Mouse (Mus musculus) CH12.LX (cell line): ENCODE results near the gene Cd200. TPM values are rescaled to one million over a fixed set of nuclear protein-coding genes. Genes with fewer than 3 reads are reported as not detected.

Experiments used
- DNase-seq: peaks from one replicate; pipeline ENCODE4 v3.0.0-alpha.2; 2013; ENCODE audit errors: extremely low read depth
- H3K27ac ChIP-seq: 2 replicates; pipeline ENCODE4 v1.5.1; 2012; ENCODE audit warnings: low read depth, mild to moderate bottlenecking, control low read depth, moderate library complexity; ENCODE audit not compliant: insufficient read depth
- H3K27me3 ChIP-seq: replicated peaks from 2 replicates; pipeline ENCODE3; 2012; ENCODE audit warnings: inconsistent platforms
- H3K36me3 ChIP-seq, 2 experiments: replicated peaks in 1 of 2; 2 replicates each; pipeline versions ENCODE3 to v1.6.1; 2012; ENCODE audit warnings: inconsistent platforms in 1 of 2, low read length in 1 of 2, mild to moderate bottlenecking in 1 of 2, mixed read lengths in 1 of 2, moderate library complexity in 1 of 2; ENCODE audit not compliant: control insufficient read depth in 1 of 2, insufficient read depth in 1 of 2
- H3K4me1 ChIP-seq, 2 experiments: 2 replicates each; pipeline ENCODE4 v1.6.1; 2012; ENCODE audit warnings: inconsistent platforms in 1 of 2, moderate library complexity in 1 of 2; ENCODE audit not compliant: insufficient read depth in 2 of 2, control insufficient read depth in 1 of 2
- H3K4me2 ChIP-seq: 2 replicates; pipeline ENCODE4 v1.6.1; 2012; ENCODE audit warnings: low read depth, mild to moderate bottlenecking, control low read depth; ENCODE audit not compliant: poor library complexity, insufficient read depth, severe bottlenecking
- H3K4me3 ChIP-seq, 3 experiments: fragments of 150-350 bp in 1 of 3; sonication (generic) in 1 of 3; replicated peaks in 1 of 3; 2 replicates each; pipeline versions ENCODE3 to v1.5.1; 2011 to 2012; ENCODE audit warnings: low read depth in 2 of 3, low read length in 2 of 3, mild to moderate bottlenecking in 2 of 3, moderate library complexity in 2 of 3, control low read depth in 1 of 3, improper control_type of control experiment in 1 of 3, inconsistent platforms in 1 of 3, mixed read lengths in 1 of 3; ENCODE audit not compliant: poor library complexity in 1 of 3
- H3K79me2 ChIP-seq: replicated peaks from 2 replicates; pipeline ENCODE4 v1.6.1; 2012; ENCODE audit warnings: mild to moderate bottlenecking, moderate library complexity; ENCODE audit not compliant: control insufficient read depth, poor library complexity, insufficient read depth, severe bottlenecking; ENCODE audit errors: extremely low read depth
- H3K9ac ChIP-seq: 2 replicates; pipeline ENCODE4 v1.6.1; 2012; ENCODE audit warnings: low read depth, mild to moderate bottlenecking, control low read depth, moderate library complexity; ENCODE audit not compliant: insufficient read depth
- H3K9me3 ChIP-seq: replicated peaks from 2 replicates; pipeline ENCODE3; 2012; ENCODE audit warnings: low read length, inconsistent platforms, mixed read lengths
- BHLHE40 ChIP-seq: IDR thresholded peaks from 2 replicates; pipeline ENCODE4 v1.6.1; 2011; ENCODE audit warnings: mild to moderate bottlenecking, low read depth, low read length, improper control_type of control experiment
- CTCF ChIP-seq, 2 experiments: IDR thresholded peaks in 1 of 2; conservative IDR thresholded peaks in 1 of 2; 2 replicates each; pipeline ENCODE4 v1.5.1; 2011 to 2012; ENCODE audit warnings: low read depth in 2 of 2, low read length in 2 of 2, improper control_type of control experiment in 1 of 2, inconsistent platforms in 1 of 2, mild to moderate bottlenecking in 1 of 2, moderate library complexity in 1 of 2
- E2F4 ChIP-seq: IDR thresholded peaks from 2 replicates; pipeline ENCODE4 v1.6.1; 2011; ENCODE audit warnings: low read depth, low read length, improper control_type of control experiment; ENCODE audit not compliant: insufficient replicate concordance
- ELF1 ChIP-seq: IDR thresholded peaks from 2 replicates; pipeline ENCODE4 v1.6.1; 2014; ENCODE audit warnings: low read depth, mild to moderate bottlenecking, inconsistent platforms, low read length, improper control_type of control experiment
- EP300 ChIP-seq: IDR thresholded peaks from 2 replicates; pipeline ENCODE4 v1.6.1; 2011; ENCODE audit warnings: low read length, improper control_type of control experiment
- ETS1 ChIP-seq: conservative IDR thresholded peaks from 2 replicates; pipeline ENCODE4 v1.6.1; 2012; ENCODE audit warnings: low read depth, mild to moderate bottlenecking, inconsistent platforms, low read length, improper control_type of control experiment, moderate library complexity
- HCFC1 ChIP-seq: IDR thresholded peaks from 2 replicates; pipeline ENCODE4 v1.6.1; 2012; ENCODE audit warnings: low read depth, mild to moderate bottlenecking, inconsistent platforms, low read length, improper control_type of control experiment
- IRF4 ChIP-seq: IDR thresholded peaks from 2 replicates; pipeline ENCODE4 v1.6.1; 2014; ENCODE audit warnings: low read depth, mild to moderate bottlenecking, inconsistent platforms, low read length, improper control_type of control experiment
- JUN ChIP-seq: IDR thresholded peaks from 2 replicates; pipeline ENCODE4 v1.6.1; 2011; ENCODE audit warnings: low read depth, mild to moderate bottlenecking, low read length, improper control_type of control experiment, moderate library complexity; ENCODE audit not compliant: insufficient read depth
- KAT2A ChIP-seq: IDR thresholded peaks from 2 replicates; pipeline ENCODE4 v1.6.1; 2012; ENCODE audit warnings: low read length, improper control_type of control experiment, inconsistent platforms; ENCODE audit not compliant: insufficient replicate concordance
- MAFK ChIP-seq: IDR thresholded peaks from 2 replicates; pipeline ENCODE4 v1.6.1; 2011; ENCODE audit warnings: low read length, improper control_type of control experiment; ENCODE audit not compliant: insufficient replicate concordance
- MEF2A ChIP-seq: IDR thresholded peaks from 2 replicates; pipeline ENCODE4 v1.6.1; 2014; ENCODE audit warnings: low read depth, mild to moderate bottlenecking, inconsistent platforms, low read length, improper control_type of control experiment, borderline replicate concordance
- MXI1 ChIP-seq: IDR thresholded peaks from 2 replicates; pipeline ENCODE4 v1.6.1; 2011; ENCODE audit warnings: mild to moderate bottlenecking, low read depth, low read length, improper control_type of control experiment
- MYC ChIP-seq: IDR thresholded peaks from 2 replicates; pipeline ENCODE4 v1.6.1; 2011; ENCODE audit warnings: low read depth, mild to moderate bottlenecking, improper control_type of control experiment, low read length
- NRF1 ChIP-seq: IDR thresholded peaks from 2 replicates; pipeline ENCODE4 v1.6.1; 2014; ENCODE audit warnings: low read depth, mild to moderate bottlenecking, inconsistent platforms, low read length, improper control_type of control experiment, moderate library complexity
- POLR2A ChIP-seq: IDR thresholded peaks from 2 replicates; pipeline ENCODE4 v1.6.1; 2011; ENCODE audit warnings: low read depth, mild to moderate bottlenecking, improper control_type of control experiment, low read length
- RAD21 ChIP-seq: IDR thresholded peaks from 2 replicates; pipeline ENCODE4 v1.6.1; 2011; ENCODE audit warnings: low read depth, mild to moderate bottlenecking, low read length, improper control_type of control experiment, moderate library complexity
- RCOR1 ChIP-seq: conservative IDR thresholded peaks from 2 replicates; pipeline ENCODE4 v1.6.1; 2012; ENCODE audit warnings: low read depth, mild to moderate bottlenecking, inconsistent platforms, low read length, improper control_type of control experiment
- SIN3A ChIP-seq: IDR thresholded peaks from 2 replicates; pipeline ENCODE4 v1.6.1; 2012; ENCODE audit warnings: low read length, improper control_type of control experiment, inconsistent platforms
- UBTF ChIP-seq: IDR thresholded peaks from 2 replicates; pipeline ENCODE4 v1.6.1; 2012; ENCODE audit warnings: low read depth, mild to moderate bottlenecking, inconsistent platforms, low read length, improper control_type of control experiment, moderate library complexity
- USF1 ChIP-seq: IDR thresholded peaks from 2 replicates; pipeline ENCODE4 v1.6.1; 2014; ENCODE audit warnings: low read depth, mild to moderate bottlenecking, inconsistent platforms, low read length, improper control_type of control experiment
- USF2 ChIP-seq: conservative IDR thresholded peaks from 2 replicates; pipeline ENCODE4 v1.6.1; 2011; ENCODE audit warnings: low read depth, low read length, improper control_type of control experiment
- ZMIZ1 ChIP-seq: IDR thresholded peaks from 2 replicates; pipeline ENCODE4 v1.6.1; 2012; ENCODE audit warnings: low read depth, mild to moderate bottlenecking, inconsistent platforms, low read length, improper control_type of control experiment
- ZNF384 ChIP-seq: IDR thresholded peaks from 2 replicates; pipeline ENCODE4 v1.6.1; 2012; ENCODE audit warnings: low read depth, low read length, improper control_type of control experiment, inconsistent platforms
- dilution Hi-C: fragments of 300-500 bp; cut with MboI; formaldehyde crosslinking; loops from 2 replicates; pipeline ENCODE4 v1.14.3; 2020; ENCODE audit warnings: low sequenced_read_pairs; ENCODE audit not compliant: extremely low pct_unique_long_range_greater_than_20kb, extremely low pct_ligation_motif_present
- in situ Hi-C: fragments of 300-500 bp; cut with MboI; formaldehyde crosslinking; loops from 3 replicates; pipeline ENCODE4 v1.14.3; 2019; ENCODE audit warnings: low sequenced_read_pairs, low pct_ligation_motif_present, low pct_unique_long_range_greater_than_20kb, mixed read lengths
- polyA plus RNA-seq: library from polyadenylated mRNA; unstranded; fragments of >175 nt; gene quantifications from 2 replicates; pipeline ENCODE4 v1.2.1, GENCODE M21; 2012; ENCODE audit warnings: low read depth; ENCODE audit not compliant: insufficient read length
- total RNA-seq, 2 experiments: library from RNA; depleted of rRNA; stranded (reverse); fragments of 300-350 nt in 1 of 2; fragments of >200 nt in 1 of 2; gene quantifications; 2 replicates each; pipeline ENCODE4 v1.2.3; 2012 to 2014

The Cd200 gene
- total and polyA plus RNA-seq, 3 experiments = 13.7 to 77.5 (median 17.0) TPM

DNA sequence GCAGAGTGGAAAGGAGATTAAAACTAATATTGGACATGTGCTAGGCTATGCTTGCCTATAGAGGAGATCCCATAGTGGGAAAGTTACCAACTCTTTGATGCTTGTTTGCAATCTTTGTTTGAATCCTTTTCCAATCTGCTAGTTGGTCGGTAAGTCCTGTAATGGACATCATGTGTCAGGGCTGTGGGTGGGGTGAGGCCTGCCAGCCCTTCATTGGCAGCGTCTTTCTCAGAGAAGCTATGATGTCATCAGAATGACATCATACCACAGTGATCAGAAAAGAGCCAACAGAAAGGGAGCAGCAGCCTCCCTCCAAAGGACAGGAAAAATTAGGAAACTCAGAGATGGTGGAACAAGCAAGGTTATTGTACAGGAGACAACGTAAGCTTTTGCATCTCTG is 9.4 kb downstream of the Cd200 start:
- H3K27me3 ChIP-seq = no peaks in the 10 kb centered on the region
- H3K27ac ChIP-seq = no peak overlapping the region
- dilution Hi-C loops (no loop called here), in situ Hi-C loops (no loop called here)
- H3K4me3 ChIP-seq = no peak overlapping the region
- TF ChIP-seq USF2 (no peak), E2F4 (no peak), RAD21 (no peak), SIN3A (no peak), CTCF (conservative IDR thresholded peaks at IDR 0.05 in 1 of 2, IDR thresholded peaks at IDR 0.05 in 1 of 2; ENCODE audit: low read depth in 2 of 2, low read length in 2 of 2) (no peak), IRF4 (no peak), USF1 (no peak), MAFK (no peak), MYC (no peak), RCOR1 (no peak), BHLHE40 (no peak), POLR2A (no peak), ZNF384 (no peak), ELF1 (no peak)
- no peak for DNase-seq
- peaks cover 5% of the 10 kb centered on the region; the same call in 1 of the 2 replicates for H3K79me2 ChIP-seq
- no peak overlapping the region for H3K4me2 ChIP-seq
- no peaks in the 10 kb centered on the region for H3K9me3 ChIP-seq
- H3K4me1 ChIP-seq = peaks cover 0 to 4% of the 10 kb centered on the region in 2 experiments; a peak in 2 of 4 replicates
- peaks cover 12 to 23% of the 10 kb centered on the region in 2 experiments for H3K36me3 ChIP-seq
- H3K9ac ChIP-seq = no peak overlapping the region

DNA sequence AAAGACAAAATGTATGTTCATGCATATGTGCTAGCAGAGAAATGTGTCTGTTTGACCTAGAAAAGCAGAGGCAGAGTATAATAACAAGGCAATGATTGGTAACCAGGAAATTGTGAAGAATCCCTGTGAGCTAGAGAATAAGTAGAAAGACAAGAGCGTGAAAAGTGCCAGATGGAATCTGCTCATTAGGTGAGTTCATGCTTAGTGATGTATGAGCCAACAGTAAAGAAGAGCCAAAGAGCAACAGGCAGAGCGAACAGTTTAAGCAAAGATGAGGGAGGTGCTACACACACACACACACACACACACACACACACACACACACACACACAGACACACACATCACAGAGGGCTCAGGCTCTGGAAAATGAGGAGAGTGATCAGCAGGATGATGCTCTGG is 11.4 kb downstream of the Cd200 start:
- Histone ChIP-seq H3K4me2 (no peak overlapping the region), H3K27ac (0 out of 2 replicates have a peak overlapping the region, but pooled peaks have one; percentile 10), H3K27me3 (no peaks in the 10 kb centered on the region), H3K4me3 (no peak overlapping the region), H3K4me1 (peaks cover 4 to 14% of the 10 kb centered on the region in 2 experiments; a peak in 3 of 4 replicates), H3K36me3 (peaks cover 24 to 34% of the 10 kb centered on the region in 2 experiments), H3K9ac (no peak overlapping the region), H3K79me2 (peaks cover 3% of the 10 kb centered on the region; the same call in 1 of the 2 replicates), H3K9me3 (no peaks in the 10 kb centered on the region)
- in situ Hi-C loops (no loop called here), dilution Hi-C loops (no loop called here)
- TF ChIP-seq MEF2A = no peak
- TF ChIP-seq MAFK = no peak
- no peak for TF ChIP-seq KAT2A
- no peak for TF ChIP-seq EP300
- no peak for TF ChIP-seq SIN3A
- TF ChIP-seq NRF1 = no peak
- no peak for TF ChIP-seq RCOR1
- no peak for TF ChIP-seq CTCF (conservative IDR thresholded peaks at IDR 0.05 in 1 of 2, IDR thresholded peaks at IDR 0.05 in 1 of 2; ENCODE audit: low read depth in 2 of 2, low read length in 2 of 2)
- TF ChIP-seq ELF1 = no peak
- no peak for TF ChIP-seq E2F4
- no peak for TF ChIP-seq ETS1
- TF ChIP-seq ZMIZ1 = no peak
- TF ChIP-seq BHLHE40 = no peak
- no peak for TF ChIP-seq USF2
- no peak for TF ChIP-seq UBTF
- TF ChIP-seq JUN = no peak
- TF ChIP-seq MXI1 = no peak
- no peak for TF ChIP-seq HCFC1
- no peak for DNase-seq
